Mouse (Mus musculus) heart, adult 2 months (tissue): ENCODE measurements around the gene Rpia. TPM values are rescaled to one million over a fixed set of nuclear protein-coding genes. Genes with fewer than 3 reads are reported as not detected.

Experiments
- DNase-seq, 2 experiments: peaks; one replicate each; pipeline ENCODE4 v3.0.0; 2021
- H3K27ac ChIP-seq: fragments of 200-600 bp; 2 replicates; pipeline ENCODE4 v1.8.1; 2022
- H3K27me3 ChIP-seq: fragments of 200-500 bp; 2 replicates; pipeline ENCODE4 v1.6.1; 2012; ENCODE audit warnings: mild to moderate bottlenecking, low read length, inconsistent platforms, mixed read lengths; ENCODE audit not compliant: control insufficient read depth, insufficient read depth
- H3K36me3 ChIP-seq: fragments of 200-500 bp; 2 replicates; pipeline ENCODE4 v1.6.1; 2012; ENCODE audit warnings: low read length, inconsistent platforms; ENCODE audit not compliant: control insufficient read depth, insufficient read depth
- H3K4me1 ChIP-seq: fragments of 200-500 bp; 2 replicates; pipeline ENCODE4 v1.6.1; 2011; ENCODE audit warnings: low read length; ENCODE audit not compliant: control insufficient read depth, insufficient read depth
- H3K4me3 ChIP-seq: fragments of 200-600 bp; 2 replicates; pipeline ENCODE4 v1.8.1; 2022
- H3K79me2 ChIP-seq: fragments of 200-500 bp; replicated peaks from 2 replicates; pipeline ENCODE4 v1.6.1; 2012; ENCODE audit warnings: mild to moderate bottlenecking, inconsistent platforms, low read length, moderate library complexity, mixed read lengths; ENCODE audit not compliant: control insufficient read depth, insufficient read depth
- H3K9ac ChIP-seq: fragments of 200-500 bp; 2 replicates; pipeline ENCODE4 v1.6.1; 2012; ENCODE audit warnings: low read depth, mild to moderate bottlenecking, control low read depth, inconsistent platforms, low read length, mixed read lengths
- CTCF ChIP-seq: fragments of 200-600 bp; IDR thresholded peaks from 2 replicates; pipeline ENCODE4 v1.8.1; 2022; ENCODE audit warnings: antibody characterized with exemption, mild to moderate bottlenecking, moderate library complexity
- EP300 ChIP-seq: fragments of 200-500 bp; IDR thresholded peaks from 2 replicates; pipeline ENCODE4 v1.6.1; 2011; ENCODE audit warnings: low read depth, low read length, control low read depth; ENCODE audit not compliant: insufficient read depth
- POLR2A ChIP-seq: fragments of 200-500 bp; IDR thresholded peaks from 2 replicates; pipeline ENCODE4 v1.6.1; 2011; ENCODE audit warnings: mild to moderate bottlenecking, low read depth, low read length, control low read depth; ENCODE audit not compliant: insufficient read depth
- WGBS: fragments of 180-500 bp; shearing (Covaris S2); methylation state at CpG from one replicate; pipeline ENCODE4 v1.1.7; 2018; 5-methylcytosine and 5-hydroxymethylcytosine counted together
- intact Hi-C: fragments of 180-260 bp; cut with DNase I; formaldehyde crosslinking; loops from one replicate; pipeline ENCODE4 v1.15.1; 2025
- polyA plus RNA-seq: library from polyadenylated mRNA; depleted of rRNA; stranded (reverse); fragments of >200 nt; gene quantifications from 2 replicates; pipeline ENCODE4 v1.2.3, GENCODE M21; 2012
- total RNA-seq, 2 experiments: library from RNA; stranded (reverse); gene quantifications; 2 replicates each; pipeline ENCODE4 v1.2.3; 2021

Rpia gene
- total and polyA plus RNA-seq, 3 experiments, result 6.6 to 15.2 (median 12.9) TPM

- H3K27ac ChIP-seq, result no peak overlapping the region
- DNase-seq, result no peak
- TF ChIP-seq CTCF, result no peak
- no peak for TF ChIP-seq EP300
- no peak for TF ChIP-seq POLR2A
- no peaks in the 10 kb centered on the region for H3K27me3 ChIP-seq
- no peaks in the 10 kb centered on the region for H3K4me1 ChIP-seq
- no peaks in the 10 kb centered on the region for H3K36me3 ChIP-seq
- WGBS, result 55% methylated on average over 1 of the region's 1 CpGs
- no peaks in the 10 kb centered on the region for H3K79me2 ChIP-seq
- intact Hi-C loops, result no loop called here
- H3K9ac ChIP-seq, result no peak overlapping the region
- H3K4me3 ChIP-seq, result no peak overlapping the region
Measured at GRCm38 (mm10) chr6:70739456-70739855, 52.6 kb downstream of the Rpia start.

DNA sequence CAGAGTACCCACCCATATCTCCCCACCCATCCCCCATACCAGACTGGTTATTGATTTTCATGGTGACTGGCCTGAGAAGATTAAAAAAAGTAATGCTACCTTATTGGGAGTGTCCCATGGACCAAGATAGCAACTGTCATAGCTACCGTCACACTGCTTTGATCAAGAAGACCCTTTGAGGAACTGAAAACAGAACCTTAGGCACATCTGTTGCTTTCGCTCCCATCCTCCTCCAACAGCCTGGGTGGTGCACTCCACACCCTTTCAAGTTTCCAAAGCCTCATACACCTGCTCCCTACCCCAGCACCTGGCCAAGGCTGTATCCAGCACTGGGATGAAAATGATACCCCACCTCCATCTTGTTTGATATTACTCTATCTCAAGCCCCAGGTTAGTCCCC, 56.5 kb downstream of the Rpia start:
- no peak overlapping the region for H3K4me3 ChIP-seq
- H3K36me3 ChIP-seq, result no peaks in the 10 kb centered on the region
- TF ChIP-seq CTCF, result no peak
- no peak for TF ChIP-seq EP300
- TF ChIP-seq POLR2A, result no peak
- WGBS, result 82% methylated on average over 2 of the region's 2 CpGs
- H3K27ac ChIP-seq, result no peak overlapping the region
- intact Hi-C loops, result no loop called here
- H3K27me3 ChIP-seq, result no peaks in the 10 kb centered on the region
- no peak overlapping the region for H3K9ac ChIP-seq
- no peak for DNase-seq
- H3K79me2 ChIP-seq, result no peaks in the 10 kb centered on the region
- H3K4me1 ChIP-seq, result no peaks in the 10 kb centered on the region

DNA sequence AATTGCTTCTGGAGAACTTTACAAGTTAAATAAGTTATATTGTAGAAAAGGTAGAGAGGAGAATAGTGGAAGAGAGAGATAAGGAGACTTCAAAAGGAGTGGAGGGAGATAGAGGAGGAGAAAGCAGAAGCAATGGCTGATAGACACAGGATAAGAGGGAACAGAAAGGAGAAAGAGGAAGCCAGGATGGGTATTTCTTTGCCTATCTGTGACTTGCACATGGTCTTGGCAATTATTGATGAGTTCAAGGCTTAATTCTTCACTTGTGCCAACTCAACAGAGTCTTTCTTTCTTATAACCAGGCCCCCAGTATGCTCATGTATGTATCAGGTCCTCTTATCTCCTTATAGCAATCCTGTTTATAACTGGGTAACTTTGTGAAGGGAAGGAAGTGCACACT, 61.2 kb downstream of the Rpia start:
- H3K4me1 ChIP-seq, result no peaks in the 10 kb centered on the region
- intact Hi-C loops, result no loop called here
- TF ChIP-seq CTCF, result no peak
- TF ChIP-seq POLR2A, result no peak
- no peak for TF ChIP-seq EP300
- H3K36me3 ChIP-seq, result no peaks in the 10 kb centered on the region
- no peak overlapping the region for H3K27ac ChIP-seq
- no peaks in the 10 kb centered on the region for H3K27me3 ChIP-seq
- no peak overlapping the region for H3K4me3 ChIP-seq
- DNase-seq, result no peak
- H3K79me2 ChIP-seq, result no peaks in the 10 kb centered on the region
- H3K9ac ChIP-seq, result no peak overlapping the region

- intact Hi-C loops, result no loop called here
- H3K4me3 ChIP-seq, result no peak overlapping the region
- TF ChIP-seq EP300 (no peak), CTCF (no peak), POLR2A (no peak)
- DNase-seq, result no peak
- H3K79me2 ChIP-seq, result no peaks in the 10 kb centered on the region
- no peaks in the 10 kb centered on the region for H3K4me1 ChIP-seq
- no peak overlapping the region for H3K9ac ChIP-seq
- no peak overlapping the region for H3K27ac ChIP-seq
- 82% methylated on average over 1 of the region's 1 CpGs for WGBS
- no peaks in the 10 kb centered on the region for H3K36me3 ChIP-seq
- no peaks in the 10 kb centered on the region for H3K27me3 ChIP-seq
Measured at GRCm38 (mm10) chr6:70729125-70729524, 62.9 kb downstream of the Rpia start.

DNA sequence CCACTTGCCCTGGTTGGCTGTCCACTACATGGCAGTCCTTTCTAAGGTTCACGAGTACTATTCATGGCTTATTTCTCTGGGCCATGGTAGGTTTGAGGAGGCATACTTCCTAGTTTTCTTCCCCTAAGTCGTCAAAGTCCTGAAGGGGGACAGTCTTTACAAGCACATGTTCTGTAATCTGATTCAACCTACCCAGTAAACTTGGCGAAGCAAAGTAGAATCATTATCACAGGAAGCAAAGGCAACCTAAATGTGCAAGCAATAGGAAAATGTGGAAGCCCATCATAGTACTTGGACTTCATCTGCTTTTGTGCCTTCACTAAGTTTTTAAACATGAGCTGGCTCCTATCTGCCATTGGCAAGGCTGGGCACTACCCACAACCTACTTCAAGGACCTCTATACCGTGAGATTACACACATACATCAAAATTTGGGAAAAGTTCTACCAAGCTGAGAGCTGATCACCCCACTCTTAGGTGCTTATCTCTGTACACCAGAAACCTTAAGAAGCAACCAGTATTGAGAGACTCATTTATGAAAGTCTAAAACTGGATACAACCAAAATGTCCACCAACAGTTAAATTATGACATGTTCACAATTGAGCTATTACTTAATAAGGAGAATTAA, 64.8 kb downstream of the Rpia start:
- intact Hi-C loops, result no loop called here
- H3K27ac ChIP-seq, result no peak overlapping the region

DNA sequence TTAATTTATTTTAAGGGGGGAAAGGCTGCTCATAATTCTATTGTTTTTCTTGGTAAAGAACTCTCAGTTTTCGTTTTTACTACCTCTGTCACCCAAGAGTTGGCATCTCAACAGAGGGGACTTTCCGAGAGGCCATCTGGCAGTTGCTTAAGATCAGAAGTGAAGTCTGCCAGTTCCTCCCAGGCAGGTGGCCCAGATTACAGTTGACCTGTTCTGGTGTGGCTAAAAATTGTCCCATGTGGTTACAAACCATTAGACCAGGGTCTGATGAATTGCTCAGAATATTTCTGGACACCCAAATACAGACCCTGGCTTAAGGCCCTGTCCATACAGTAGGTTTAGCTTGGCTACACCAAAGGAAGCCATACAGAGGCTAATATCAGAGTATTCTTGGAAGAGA, 66.4 kb downstream of the Rpia start:
- no peak overlapping the region for H3K9ac ChIP-seq
- no peak overlapping the region for H3K4me3 ChIP-seq
- 33% methylated on average over 2 of the region's 2 CpGs for WGBS
- DNase-seq, result no peak
- no peak for TF ChIP-seq POLR2A
- intact Hi-C loops, result no loop called here
- H3K27ac ChIP-seq, result no peak overlapping the region
- no peaks in the 10 kb centered on the region for H3K4me1 ChIP-seq
- H3K27me3 ChIP-seq, result no peaks in the 10 kb centered on the region
- no peaks in the 10 kb centered on the region for H3K36me3 ChIP-seq
- no peaks in the 10 kb centered on the region for H3K79me2 ChIP-seq

More for the DNA sequence above, 64.8 kb downstream of the Rpia start:
- no peaks in the 10 kb centered on the region for H3K27me3 ChIP-seq
- no peaks in the 10 kb centered on the region for H3K36me3 ChIP-seq
- TF ChIP-seq EP300 (no peak), CTCF (no peak), POLR2A (no peak)
- 59% methylated on average over 4 of the region's 4 CpGs for WGBS
- no peak for DNase-seq
- no peak overlapping the region for H3K9ac ChIP-seq
- H3K4me1 ChIP-seq, result no peaks in the 10 kb centered on the region
- no peaks in the 10 kb centered on the region for H3K79me2 ChIP-seq
- H3K4me3 ChIP-seq, result no peak overlapping the region
